Mouse (Mus musculus) bone marrow, adult 2 months (tissue): Measurements from ENCODE around the gene Gm5741.

Experiments
- CTCF ChIP-seq: fragments of 200-500 bp; IDR thresholded peaks from 2 replicates; pipeline ENCODE4 v1.5.1; 2011; ENCODE audit warnings: low read length, control low read depth; ENCODE audit not compliant: control insufficient read depth, insufficient read depth
- POLR2A ChIP-seq: fragments of 200-500 bp; IDR thresholded peaks from 2 replicates; pipeline ENCODE4 v1.6.1; 2011; ENCODE audit warnings: low read depth, mild to moderate bottlenecking, control low read depth, low read length, borderline replicate concordance; ENCODE audit not compliant: control insufficient read depth

- TF ChIP-seq CTCF (no peak), POLR2A (no peak)
Measured at GRCm38 (mm10) chr8:85067982-85068381, at the start of gene Gm5741.
